Mouse (Mus musculus): ENCODE data around the gene Rpgr. TPM values are rescaled to one million over a fixed set of nuclear protein-coding genes. Genes with fewer than 3 reads are reported as not detected.

The Rpgr gene
- total RNA-seq, 2 experiments from 2014 or later, result 17.7 to 18.7 TPM

GRCm38 (mm10) chrX:10079981-10080380 lies 136.7 kb downstream of the Rpgr start:
- DNase-seq (ENCODE audit: low spot score in 2 of 2), result no peak

GRCm38 (mm10) chrX:10073966-10074365 lies 142.8 kb downstream of the Rpgr start:
- DNase-seq (ENCODE audit: low spot score in 2 of 2), result no peak

DNA sequence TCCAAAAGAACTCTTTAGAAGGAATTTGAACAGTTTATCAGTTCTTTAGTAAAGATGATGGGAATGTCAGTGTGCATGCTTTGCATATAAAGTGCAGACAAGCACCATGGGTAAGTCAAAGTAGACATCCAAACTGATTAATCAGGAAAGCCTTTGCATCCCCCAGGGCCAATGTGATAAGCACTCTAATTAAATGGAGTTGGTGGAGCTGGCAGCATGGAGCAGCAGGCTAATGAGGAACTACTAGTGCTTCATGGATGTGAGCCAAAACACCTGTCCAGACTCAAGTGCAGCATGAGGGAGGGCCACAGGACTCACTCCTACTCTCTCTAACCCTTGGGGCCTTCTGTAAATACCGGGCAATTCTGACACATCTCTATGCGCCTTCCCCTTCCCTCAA lies 145.2 kb downstream of the Rpgr start:
- DNase-seq (ENCODE audit: low spot score in 2 of 2), result no peak

DNA sequence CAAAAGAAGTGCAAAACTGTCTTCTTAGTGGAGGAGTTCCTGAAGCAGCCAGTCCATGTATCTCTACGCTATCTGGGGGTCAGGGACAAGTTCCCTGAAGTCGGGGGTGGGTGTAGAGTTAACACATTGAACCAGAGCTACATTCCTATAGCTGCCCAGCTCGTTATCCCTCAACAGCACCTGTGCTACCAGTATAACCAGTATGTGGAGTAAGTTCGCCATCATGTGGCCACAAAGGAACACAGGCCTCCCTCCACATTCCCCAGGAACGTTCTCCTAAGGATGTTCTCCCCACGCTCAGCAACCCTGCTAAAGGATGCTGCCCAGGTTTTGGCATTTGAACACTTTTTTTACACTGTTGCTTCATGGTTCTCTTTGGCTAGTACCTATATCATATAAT lies 146.0 kb downstream of the Rpgr start:
- peak; percentile 14 to 50 for DNase-seq (ENCODE audit: low spot score in 2 of 2)

DNA sequence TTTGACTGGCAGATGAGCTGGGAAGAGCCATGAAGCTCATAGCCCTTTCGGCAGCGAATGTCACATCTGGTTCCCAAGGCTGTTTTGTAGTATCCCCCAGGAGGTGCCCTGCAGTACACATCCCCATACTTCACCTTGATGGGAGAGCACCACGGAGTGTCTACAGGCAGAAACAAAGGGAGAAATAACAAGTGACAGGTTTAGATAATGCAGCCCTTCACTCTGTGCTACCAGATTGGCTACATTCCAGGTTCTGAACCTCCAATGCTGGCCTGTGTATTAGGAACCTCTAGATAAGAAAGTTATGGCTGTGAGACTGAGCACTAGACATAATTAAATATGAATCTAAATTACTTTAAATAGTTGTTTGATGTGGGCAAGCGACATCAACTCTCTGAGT lies 147.3 kb downstream of the Rpgr start:
- no peak for DNase-seq (ENCODE audit: low spot score in 2 of 2)

- DNase-seq (ENCODE audit: low spot score in 2 of 2), result peak; percentile 14 to 60
Observed at GRCm38 (mm10) chrX:10063781-10064180, 152.9 kb downstream of the Rpgr start.

DNA sequence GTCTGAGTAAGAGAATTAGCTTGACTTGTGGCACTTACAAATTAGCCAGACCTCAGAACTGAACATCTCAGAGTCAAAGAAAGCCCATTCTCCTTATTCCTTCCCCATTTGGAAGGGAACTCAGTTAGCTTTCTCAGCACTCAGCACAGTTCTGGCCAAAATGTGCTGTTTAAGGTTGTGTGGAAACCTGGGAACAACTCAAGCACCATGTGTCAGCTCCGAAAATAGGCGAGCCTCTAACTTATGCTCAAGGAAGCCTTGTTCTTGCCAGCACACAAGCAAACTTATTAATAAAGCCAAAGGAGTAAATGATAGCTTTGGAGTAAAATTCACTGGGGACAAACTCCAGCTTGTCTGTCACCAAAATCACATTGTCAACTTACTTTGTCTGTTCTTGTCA lies 153.4 kb downstream of the Rpgr start:
- no peak for DNase-seq (ENCODE audit: low spot score in 2 of 2)

DNA sequence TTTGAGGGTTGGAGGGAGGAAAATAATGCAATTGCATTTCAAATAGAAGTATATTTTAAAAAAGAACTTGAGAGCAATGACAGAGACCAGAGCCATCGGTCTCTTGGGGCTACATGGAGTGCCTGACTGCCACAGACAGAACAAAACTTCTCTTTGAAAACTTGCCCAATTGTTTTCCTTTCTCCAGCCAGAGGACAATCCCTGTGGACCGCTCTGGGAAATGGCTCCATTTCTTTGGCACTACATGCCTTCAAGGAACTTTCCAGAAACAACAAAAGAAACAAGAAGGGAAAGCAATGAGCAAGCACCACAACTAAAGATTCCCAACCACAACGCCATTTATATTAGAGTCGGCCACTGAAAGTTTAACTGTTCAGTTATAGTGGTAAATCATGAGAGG lies 154.5 kb downstream of the Rpgr start:
- DNase-seq (ENCODE audit: low spot score in 2 of 2), result no peak

- no peak for DNase-seq (ENCODE audit: low spot score in 2 of 2)
Observed at GRCm38 (mm10) chrX:10034666-10035065, 182.1 kb downstream of the Rpgr start.

Other genes with a start within 250 kb of the Rpgr start
- gene Srpx, start 99.2 kb downstream of the Rpgr start, total RNA-seq (2021), result under 1 TPM; 0.52 to 0.53 TPM
- gene Otc, start 35.4 kb upstream of the Rpgr start, total RNA-seq (2021), result not detected

Measured in layer of hippocampus, postnatal 14 days (tissue).